Comparison of ENCODE assay signal across 8 mouse cellular contexts in the genomic region with DNA sequence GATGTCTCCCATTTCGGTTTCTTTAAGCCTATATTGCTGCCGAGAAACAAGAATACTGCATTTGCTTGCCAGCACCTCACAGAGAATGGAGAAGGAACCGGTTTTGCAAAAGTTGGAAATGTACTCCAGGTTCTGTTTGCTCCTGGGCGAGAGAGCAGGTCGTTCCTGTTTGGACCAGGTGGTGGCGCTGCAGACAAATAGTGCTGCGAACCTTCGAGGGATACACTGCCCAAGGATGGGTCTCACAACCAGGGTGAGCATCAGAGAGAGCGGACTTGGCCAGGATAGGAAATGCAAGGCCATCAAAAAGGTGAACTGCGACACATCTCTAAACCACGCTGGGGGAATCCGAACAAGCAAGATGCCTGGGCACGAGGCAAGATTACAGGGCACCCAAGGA. TPM values are rescaled to one million over a fixed set of nuclear protein-coding genes. Genes with fewer than 3 reads are reported as not detected.
DNase-seq lines count a peak whose midpoint lies in the region; ATAC-seq and TF ChIP-seq lines count a peak whose summit lies in the region.

No protein-coding gene starts in this region.

- H3K27me3 ChIP-seq in cerebellum, adult 2 months (ENCODE audit: control insufficient read depth, insufficient read depth, low read length): no peaks in the 10 kb centered on the region
- H3K27me3 ChIP-seq in spleen, adult 2 months (ENCODE audit: control insufficient read depth, insufficient read depth, low read length): no peaks in the 10 kb centered on the region

- H3K36me3 ChIP-seq in spleen, adult 2 months (ENCODE audit: control insufficient read depth, insufficient read depth, low read length): no peaks in the 10 kb centered on the region

- no peak overlapping the region for H3K27ac ChIP-seq in cerebellum, adult 2 months (ENCODE audit: insufficient read depth, low read length)
- no peak overlapping the region for H3K27ac ChIP-seq in left cerebral cortex, adult 2 months
- no peak overlapping the region for H3K27ac ChIP-seq in spleen, adult 2 months (ENCODE audit: insufficient read depth, low read length)

- peak; percentile 79 for ATAC-seq in frontal cortex, adult (ENCODE audit: low TSS enrichment)
- ATAC-seq in inflammation-experienced regulatory T-cells, adult 6 months: peak; percentile 41
- ATAC-seq in megakaryocyte-erythroid progenitor cell, adult 5-6 weeks (replicated peaks; ENCODE audit: low FRiP score, low TSS enrichment, poor library complexity, severe bottlenecking): peak; percentile 94
- ATAC-seq in erythroblast, adult 5-6 weeks (replicated peaks; ENCODE audit: low FRiP score, poor library complexity, severe bottlenecking): no peak

- DNase-seq in R1 (ENCODE audit: low read depth, low spot score): peak; percentile 67
- DNase-seq in cerebellum, adult 2 months: peak; percentile 67 to 84
- peak; percentile 71 to 83 for DNase-seq in left cerebral cortex, adult 2 months (ENCODE audit: extremely low spot score in 1 of 2, low spot score in 2 of 2)
- peak in 1 of 2 experiments; percentile 37 for DNase-seq in spleen, adult 2 months (ENCODE audit: low read depth in 1 of 2, low spot score in 2 of 2)

- H3K4me3 ChIP-seq in cerebellum, adult 2 months (replicated peaks; ENCODE audit: insufficient read depth, low read depth, low read length): no peak overlapping the region
- H3K4me3 ChIP-seq in left cerebral cortex, adult 2 months: no peak overlapping the region
- H3K4me3 ChIP-seq in spleen, adult 2 months (ENCODE audit: extremely low read depth, insufficient read depth, insufficient read length): no peak overlapping the region

- intact Hi-C loops in left cerebral cortex, adult 2 months (cut with DNase I): loop anchor here (2.0 to 5.0 kb wide), 2 partner anchors 54 to 297 kb away; a partner anchor contains a TSS

- no peak for TF ChIP-seq POLR2A in cerebellum, adult 2 months (IDR thresholded peaks at IDR 0.05; ENCODE audit: borderline replicate concordance, insufficient read depth, low read length)
- no peak for TF ChIP-seq POLR2A in spleen, adult 2 months (IDR thresholded peaks at IDR 0.05; ENCODE audit: low read depth, low read length)

- no peaks in the 10 kb centered on the region for H3K4me1 ChIP-seq in cerebellum, adult 2 months (ENCODE audit: control insufficient read depth, insufficient read depth, low read length)
- no peaks in the 10 kb centered on the region for H3K4me1 ChIP-seq in spleen, adult 2 months (ENCODE audit: control insufficient read depth, insufficient read depth, insufficient read length)

- peak; percentile 96 for TF ChIP-seq CTCF in cerebellum, adult 2 months (IDR thresholded peaks at IDR 0.05; ENCODE audit: borderline replicate concordance, insufficient read depth, low read depth, low read length)
- TF ChIP-seq CTCF in left cerebral cortex, adult 2 months (IDR thresholded peaks at IDR 0.05): peak; percentile 89
- TF ChIP-seq CTCF in spleen, adult 2 months (IDR thresholded peaks at IDR 0.05; ENCODE audit: extremely low read depth, insufficient read depth, insufficient read length, insufficient replicate concordance): peak; percentile 63; the same call in 1 of the 2 replicates

- 14% methylated on average over 13 of the region's 13 CpGs for WGBS in cerebellum, adult 2 months
- 18% methylated on average over 13 of the region's 13 CpGs for WGBS in spleen, adult 2 months

RNA-seq across cellular contexts. Expression of a gene that starts 54.0 kb away (rescaled TPM):
- polyA plus RNA-seq in cerebellum, adult 2 months (2012; rRNA removed): 45.0 and 56.2 TPM in 2 replicates
- 1 to 10 TPM; 2.4 to 4.0 (median 2.7) TPM for polyA plus RNA-seq in inflammation-experienced regulatory T-cells, adult 6 months (2017; shearing (Covaris generic))
- 10 to 100 TPM; 83.2 to 85.1 TPM for total RNA-seq in left cerebral cortex, adult 2 months (2021)
- total RNA-seq in megakaryocyte-erythroid progenitor cell, adult 5-6 weeks (2014; fragmentation: Nextera tagmentation): 9.0 and 9.3 TPM in 2 replicates
- total RNA-seq in megakaryocyte-erythroid progenitor cell, adult 5-6 weeks (2017): 6.4 and 7.8 TPM in 2 replicates
- polyA plus RNA-seq in spleen, adult 2 months (2012; rRNA removed): 31.8 and 40.7 TPM in 2 replicates
- 2.1 and 4.6 TPM in 2 replicates for total RNA-seq in erythroblast, adult 5-6 weeks (2015; ENCODE audit: low replicate concordance)
- 2.6 and 5.9 TPM in 2 replicates for total RNA-seq in erythroblast, adult 5-6 weeks (2017; ENCODE audit: low replicate concordance)

Comparison
In these comparisons a context has a peak if more than half of its experiments do, and no peak if none do; other contexts are left out.
1. RNA of a gene that starts 54.0 kb away (total RNA-seq): 83.2 to 85.1 TPM in left cerebral cortex, adult 2 months; 6.4 to 9.3 TPM in megakaryocyte-erythroid progenitor cell, adult 5-6 weeks and 2.1 to 5.9 TPM in erythroblast, adult 5-6 weeks; every median in the first group is over 4 times any median in the second.
2. Peak in every context shown above with its lines, with median percentiles within 50 percentile points of each other: CTCF ChIP-seq.